Mouse (Mus musculus) adrenal gland, adult 2 months (tissue): Measurements from ENCODE around the gene Atxn1l. TPM values are rescaled to one million over a fixed set of nuclear protein-coding genes. Genes with fewer than 3 reads are reported as not detected.

Source experiments
- polyA plus RNA-seq: library from polyadenylated mRNA; depleted of rRNA; stranded (reverse); fragments of >200 nt; gene quantifications from 2 replicates; pipeline ENCODE4 v1.2.3, GENCODE M21; 2012; rRNA removed
- total RNA-seq, 2 experiments: library from RNA; stranded (reverse); gene quantifications; 2 replicates each; pipeline ENCODE4 v1.2.3; 2021

Atxn1l gene
- total and polyA plus RNA-seq, 3 experiments: 9.8 to 45.5 (median 38.5) TPM

Other genes with a start within 250 kb of the Atxn1l start
- gene Pmfbp1, start 243.7 kb downstream of the Atxn1l start, total RNA-seq: not detected
- not detected in 2 replicates for gene Pmfbp1, start 243.7 kb downstream of the Atxn1l start, polyA plus RNA-seq
- 10 to 100 TPM; 22.2 to 23.4 TPM for gene Dhx38, start 171.9 kb downstream of the Atxn1l start, total RNA-seq
- 13.3 and 15.0 TPM in 2 replicates for gene Dhx38, start 171.9 kb downstream of the Atxn1l start, polyA plus RNA-seq
- 10 to 100 TPM; 12.5 to 13.3 TPM for gene Txnl4b, start 171.8 kb downstream of the Atxn1l start, total RNA-seq
- gene Txnl4b, start 171.8 kb downstream of the Atxn1l start, polyA plus RNA-seq: 2.4 and 4.2 TPM in 2 replicates
- gene Hp, start 158.6 kb downstream of the Atxn1l start, total RNA-seq: 100 to 1,000 TPM; 158 to 462 TPM
- 81.5 and 171 TPM in 2 replicates for gene Hp, start 158.6 kb downstream of the Atxn1l start, polyA plus RNA-seq
- 10 to 100 TPM; 19.9 to 20.1 TPM for gene Dhodh, start 129.1 kb downstream of the Atxn1l start, total RNA-seq
- gene Dhodh, start 129.1 kb downstream of the Atxn1l start, polyA plus RNA-seq: 24.9 and 27.3 TPM in 2 replicates
- gene Pkd1l3, start 123.2 kb downstream of the Atxn1l start, total RNA-seq: under 1 TPM; 0.17 to 0.24 TPM
- 0.08 TPM in 2 replicates for gene Pkd1l3, start 123.2 kb downstream of the Atxn1l start, polyA plus RNA-seq
- 10 to 100 TPM; 72.7 to 89.3 TPM for gene Ist1, start 44.5 kb downstream of the Atxn1l start, total RNA-seq
- 20.5 and 26.6 TPM in 2 replicates for gene Ist1, start 44.5 kb downstream of the Atxn1l start, polyA plus RNA-seq
- 10 to 100 TPM in 1 of 2 experiments, 1 to 10 TPM in 1; 8.6 to 12.1 TPM for gene Zfp821, start 32.2 kb downstream of the Atxn1l start, total RNA-seq
- 6.6 and 9.0 TPM in 2 replicates for gene Zfp821, start 32.2 kb downstream of the Atxn1l start, polyA plus RNA-seq
- gene Ap1g1, start 40.8 kb upstream of the Atxn1l start, total RNA-seq: 10 to 100 TPM; 76.3 to 91.7 TPM
- gene Ap1g1, start 40.8 kb upstream of the Atxn1l start, polyA plus RNA-seq: 11.1 and 17.1 TPM in 2 replicates
- gene Phlpp2, start 130.8 kb upstream of the Atxn1l start, total RNA-seq: 10 to 100 TPM in 1 of 2 experiments, 1 to 10 TPM in 1; 6.2 to 10.1 TPM
- gene Phlpp2, start 130.8 kb upstream of the Atxn1l start, polyA plus RNA-seq: 1.9 and 2.8 TPM in 2 replicates
- under 1 TPM in 1 of 2 experiments, not detected in 1; 0.28 TPM for gene Marveld3, start 224.5 kb upstream of the Atxn1l start, total RNA-seq
- not detected in 2 replicates for gene Marveld3, start 224.5 kb upstream of the Atxn1l start, polyA plus RNA-seq